ENCODE assay signal across 8 mouse cellular contexts in genomic region chr2:30469796-30470142, GRCm38 (mm10). TPM values are rescaled to one million over a fixed set of nuclear protein-coding genes. Genes with fewer than 3 reads are reported as not detected.
DNase-seq lines count a peak whose midpoint lies in the region.

No protein-coding gene starts in this region.

- intact Hi-C loops in left cerebral cortex, postnatal 4 days (cut with DNase I): loop anchor here (5.0 to 10.0 kb wide), 3 partner anchors 123 to 245 kb away; no protein-coding TSS in a partner anchor

- DNase-seq in adrenal gland, adult 18-20 months (ENCODE audit: low spot score in 2 of 2): peak; percentile 70 to 75
- no peak for DNase-seq in adrenal gland, adult (ENCODE audit: inconsistent age in 2 of 2, low spot score in 1 of 2)
- peak; percentile 65 to 87 for DNase-seq in cerebellum, postnatal 4 days (ENCODE audit: low spot score in 2 of 2)
- peak; percentile 45 to 49 for DNase-seq in gastrocnemius, adult 8-10 months (ENCODE audit: low spot score in 2 of 2)
- peak; percentile 53 for DNase-seq in kidney, adult 11 months
- DNase-seq in left cerebral cortex, postnatal 4 days: peak; percentile 89
- peak; percentile 91 for DNase-seq in mesoderm, embryonic 11.5 days (ENCODE audit: low read depth, low spot score)
- peak; percentile 73 to 76 for DNase-seq in right cerebral cortex, postnatal 36 days (ENCODE audit: low spot score in 2 of 2)

RNA-seq across cellular contexts. Expression of gene Ier5l, which starts 4.2 kb away (rescaled TPM):
- total RNA-seq in adrenal gland, adult 18-20 months (2021): 1 to 10 TPM; 3.1 to 5.1 TPM
- total RNA-seq in gastrocnemius, adult 8-10 months (2022): 1 to 10 TPM in 3 of 4 experiments, under 1 TPM in 1; 0.96 to 1.7 (median 1.4) TPM
- 10 to 100 TPM; 10.8 to 13.2 TPM for total RNA-seq in left cerebral cortex, postnatal 4 days (2021)

RNA-seq across cellular contexts. Expression of gene Ptpa, which starts 53.9 kb away (rescaled TPM):
- 100 to 1,000 TPM; 134 to 138 TPM for total RNA-seq in adrenal gland, adult 18-20 months (2021)
- total RNA-seq in gastrocnemius, adult 8-10 months (2022): 10 to 100 TPM; 55.6 to 70.0 (median 63.9) TPM
- 100 to 1,000 TPM; 145 to 153 TPM for total RNA-seq in left cerebral cortex, postnatal 4 days (2021)

RNA-seq across cellular contexts. Expression of gene Crat, which starts 54.2 kb away (rescaled TPM):
- 100 to 1,000 TPM; 175 to 243 TPM for total RNA-seq in adrenal gland, adult 18-20 months (2021)
- 100 to 1,000 TPM; 355 to 420 (median 382) TPM for total RNA-seq in gastrocnemius, adult 8-10 months (2022)
- total RNA-seq in left cerebral cortex, postnatal 4 days (2021): 10 to 100 TPM; 33.2 to 33.3 TPM

Comparison
In these comparisons a context has a peak if more than half of its experiments do, and no peak if none do; other contexts are left out.
1. DNase-seq: peak in adrenal gland, adult 18-20 months (2 of 2), cerebellum, postnatal 4 days (2 of 2), gastrocnemius, adult 8-10 months (2 of 2), kidney, adult 11 months (single experiment), left cerebral cortex, postnatal 4 days (single experiment), mesoderm, embryonic 11.5 days (single experiment) and right cerebral cortex, postnatal 36 days (2 of 2); none in adrenal gland, adult (0 of 2).
2. RNA of gene Crat, which starts 54.2 kb away (total RNA-seq): 355 to 420 TPM in gastrocnemius, adult 8-10 months and 175 to 243 TPM in adrenal gland, adult 18-20 months; 33.2 to 33.3 TPM in left cerebral cortex, postnatal 4 days; every median in the first group is over 4 times any median in the second.